Mouse (Mus musculus) lung, postnatal 14 days (tissue): ENCODE data around the gene Tbc1d9.
"Not testable (repeated sequence)": the region's sequence is repeated elsewhere in the genome, so short reads cannot be mapped to it uniquely, and the experiment has no call there.

ENCODE experiments used
- DNase-seq: peaks from one replicate; pipeline ENCODE4 v3.0.0; 2021

The Tbc1d9 gene

GRCm38 (mm10) chr8:83244151-83244550, 79.0 kb downstream of the Tbc1d9 start:
- no peak for DNase-seq

GRCm38 (mm10) chr8:83250858-83251257, 85.7 kb downstream of the Tbc1d9 start:
- DNase-seq, result no peak

GRCm38 (mm10) chr8:83251362-83252246, 86.5 kb downstream of the Tbc1d9 start:
- no peak for DNase-seq

- no peak for DNase-seq
Measured at GRCm38 (mm10) chr8:83252791-83253190, 87.6 kb downstream of the Tbc1d9 start.

- no peak for DNase-seq
Measured at GRCm38 (mm10) chr8:83257631-83258030, 92.5 kb downstream of the Tbc1d9 start.

- DNase-seq, result peak; percentile 75
Measured at GRCm38 (mm10) chr8:83260418-83261215, 95.5 kb downstream of the Tbc1d9 start.

- no peak for DNase-seq
Measured at GRCm38 (mm10) chr8:83271172-83271571, 106.0 kb downstream of the Tbc1d9 start.

GRCm38 (mm10) chr8:83272464-83272863, 107.3 kb downstream of the Tbc1d9 start:
- peak; percentile 19 for DNase-seq

GRCm38 (mm10) chr8:83274470-83274869, 109.3 kb downstream of the Tbc1d9 start:
- DNase-seq, result no peak

GRCm38 (mm10) chr8:83278431-83278830, 113.3 kb downstream of the Tbc1d9 start:
- no peak for DNase-seq

GRCm38 (mm10) chr8:83285391-83285790, 120.2 kb downstream of the Tbc1d9 start:
- no peak for DNase-seq

GRCm38 (mm10) chr8:83290176-83290575, 125.0 kb downstream of the Tbc1d9 start, which contains the start of gene Ucp1:
Ucp1 (plus strand) TSS chr8:83290352.
- no peak for DNase-seq

GRCm38 (mm10) chr8:83297375-83297774, 132.2 kb downstream of the Tbc1d9 start:
- DNase-seq, result no peak

- DNase-seq, result peak; percentile 5
Measured at GRCm38 (mm10) chr8:83300135-83300534, 135.0 kb downstream of the Tbc1d9 start.

- no peak for DNase-seq
Measured at GRCm38 (mm10) chr8:83304946-83305345, 139.8 kb downstream of the Tbc1d9 start.

GRCm38 (mm10) chr8:83309836-83310235, 144.7 kb downstream of the Tbc1d9 start:
- DNase-seq, result no peak

- DNase-seq, result not testable (repeated sequence)
Measured at GRCm38 (mm10) chr8:83315084-83315483, 149.9 kb downstream of the Tbc1d9 start.

- DNase-seq, result no peak
Measured at GRCm38 (mm10) chr8:83315691-83316090, 150.5 kb downstream of the Tbc1d9 start.

- DNase-seq, result no peak
Measured at GRCm38 (mm10) chr8:83320543-83320942, 155.4 kb downstream of the Tbc1d9 start.

- DNase-seq, result no peak
Measured at GRCm38 (mm10) chr8:83322374-83322773, 157.2 kb downstream of the Tbc1d9 start.
